Mouse (Mus musculus): Measurements from ENCODE around the gene Nr5a2.

- TF ChIP-seq USF1 (IDR thresholded peaks at IDR 0.05; ENCODE audit: low read depth) (no peak), TCF12 (IDR thresholded peaks at IDR 0.05; ENCODE audit: insufficient read depth, poor library complexity, severe bottlenecking) (no peak)
Measured at GRCm38 (mm10) chr1:136823897-136824296, 136.4 kb downstream of the Nr5a2 start.

All from myocyte (in vitro differentiated cells).